Mouse (Mus musculus): ENCODE measurements around the gene Bod1.

DNA sequence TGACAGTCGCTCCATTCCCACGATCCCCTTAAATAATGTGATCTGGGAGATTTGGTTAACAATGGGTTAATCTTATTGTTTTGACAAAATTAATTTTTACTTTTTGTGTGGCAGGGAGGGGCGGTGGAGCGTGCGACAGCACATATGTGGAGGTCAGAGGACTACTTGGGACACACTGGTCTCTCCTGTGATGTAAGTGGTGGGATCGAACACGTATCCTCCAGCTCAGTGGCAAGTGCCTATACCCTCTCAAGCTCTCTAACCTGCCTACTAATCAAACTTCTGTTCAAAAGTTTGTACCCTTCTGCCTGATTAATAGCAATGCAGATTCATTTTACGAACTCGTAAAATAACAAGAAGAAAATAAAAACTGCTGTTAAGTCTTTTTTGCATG lies 482 bp upstream of the Bod1 start:
- TF ChIP-seq CTCF (IDR thresholded peaks at IDR 0.05) = no peak
- TF ChIP-seq EP300 (IDR thresholded peaks at IDR 0.05) = no peak

Measured in lung, postnatal 0 days (tissue).